Mouse (Mus musculus): ENCODE results near the gene Rufy2.

- no peak for TF ChIP-seq CTCF (IDR thresholded peaks at IDR 0.05; ENCODE audit: borderline replicate concordance, insufficient read depth, low read length)
- no peak for TF ChIP-seq POLR2A (IDR thresholded peaks at IDR 0.05; ENCODE audit: low read depth, low read length)
Observed at GRCm38 (mm10) chr10:63027376-63028161, 47.5 kb downstream of the Rufy2 start.
